Mouse (Mus musculus): ENCODE data around the gene Tecr.

DNA sequence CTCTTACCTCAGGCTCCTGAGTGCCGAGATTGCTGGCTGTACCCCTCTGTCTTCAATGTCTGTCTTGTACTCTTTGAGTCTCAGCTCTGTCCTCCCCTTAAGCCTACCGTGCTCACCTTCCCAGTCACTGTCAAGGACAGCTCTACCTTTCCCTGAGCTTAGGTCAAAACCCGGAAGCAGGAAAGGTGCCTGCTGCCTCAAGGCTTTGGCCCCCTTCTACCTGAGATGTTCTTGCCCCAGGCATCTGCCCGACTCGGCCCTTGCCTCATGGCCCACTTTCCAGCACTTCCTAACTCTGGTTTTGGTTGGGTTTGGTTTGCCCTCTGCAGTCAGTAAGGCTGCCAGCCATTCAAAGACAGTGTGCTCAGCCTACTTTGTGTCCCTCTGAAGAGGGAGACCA lies 39.0 kb downstream of the Tecr start:
- no peak for TF ChIP-seq POLR2A (IDR thresholded peaks at IDR 0.05; ENCODE audit: borderline replicate concordance, extremely low read depth, insufficient read depth, insufficient read length, poor library complexity, severe bottlenecking)
- no peak for TF ChIP-seq CTCF (IDR thresholded peaks at IDR 0.05; ENCODE audit: borderline replicate concordance, extremely low read depth, insufficient read depth, insufficient read length)

All from brain, embryonic 14.5 days (tissue).